Mouse (Mus musculus): ENCODE data around the gene Amn1.

DNA sequence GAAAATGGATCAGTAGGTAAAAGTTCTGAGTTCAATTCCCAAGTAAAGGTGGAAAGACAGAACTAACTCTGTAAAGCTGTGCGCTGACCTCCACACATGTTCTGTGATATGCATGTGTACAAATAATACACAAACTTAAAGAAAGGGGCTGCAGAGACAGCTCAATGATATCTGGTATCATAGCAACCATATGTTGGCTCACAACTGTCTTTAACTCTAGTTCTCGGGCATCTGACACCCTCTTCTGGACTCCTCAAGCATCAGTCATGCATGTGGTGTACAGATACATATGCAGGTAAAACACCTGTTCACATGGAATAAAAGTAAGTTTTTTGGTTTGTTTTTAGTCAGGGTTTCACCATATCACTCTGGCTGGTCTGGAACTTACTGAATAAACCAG lies 20.1 kb downstream of the Amn1 start:
- no peak for TF ChIP-seq CTCF (IDR thresholded peaks at IDR 0.05; ENCODE audit: low read depth)
- no peak for TF ChIP-seq EP300 (IDR thresholded peaks at IDR 0.05; ENCODE audit: low read depth)
